Mouse (Mus musculus): ENCODE results near the gene Ccdc134. TPM values are rescaled to one million over a fixed set of nuclear protein-coding genes. Genes with fewer than 3 reads are reported as not detected.
A peak's percentile ranks its signal among the peaks of the same experiment; 100 is the strongest.

Gene Ccdc134
- total and polyA plus RNA-seq, 3 experiments: 17.5 to 19.7 TPM; not detected in 1

- H3K4me1 ChIP-seq (ENCODE audit: control insufficient read depth in 1 of 2, insufficient read depth in 2 of 2, low read length in 2 of 2): 0 out of 4 replicates have a peak, but pooled peaks cover 0 to 3% of the 10 kb centered on the region in 2 experiments
- no peak overlapping the region for H3K9ac ChIP-seq (ENCODE audit: control insufficient read depth, low read depth, low read length, poor library complexity, severe bottlenecking)
- H3K27me3 ChIP-seq (ENCODE audit: control insufficient read depth in 1 of 2, insufficient read depth in 2 of 2, low read length in 2 of 2): no peaks in the 10 kb centered on the region
- H3K79me2 ChIP-seq (ENCODE audit: control insufficient read depth, insufficient read depth, low read length, poor library complexity): no peaks in the 10 kb centered on the region
- no peaks in the 10 kb centered on the region for H3K9me3 ChIP-seq (replicated peaks; ENCODE audit: insufficient read depth, low read length)
- 0 out of 2 replicates have a peak, but pooled peaks have one; percentile 15 for TF ChIP-seq ZC3H11A (IDR thresholded peaks at IDR 0.05; ENCODE audit: low read depth, low read length)
- no peak for TF ChIP-seq GATA1 (IDR thresholded peaks at IDR 0.05; ENCODE audit: low read depth, low read length)
- no peak for TF ChIP-seq KAT2A (conservative IDR thresholded peaks at IDR 0.05; ENCODE audit: low read depth, low read length)
- TF ChIP-seq TCF12 (IDR thresholded peaks at IDR 0.05; ENCODE audit: low read depth, low read length): no peak
- no peak for TF ChIP-seq USF2 (IDR thresholded peaks at IDR 0.05; ENCODE audit: borderline replicate concordance in 1 of 2, insufficient read depth in 1 of 2, low read depth in 1 of 2, low read length in 2 of 2)
- no peak for TF ChIP-seq RCOR1 (IDR thresholded peaks at IDR 0.05; ENCODE audit: low read depth, low read length)
- TF ChIP-seq RAD21 (IDR thresholded peaks at IDR 0.05; ENCODE audit: low read depth, low read length): peak; percentile 34
- TF ChIP-seq POLR2AphosphoS5 (IDR thresholded peaks at IDR 0.05; ENCODE audit: borderline replicate concordance, low read depth, low read length): no peak
- no peak for TF ChIP-seq ZKSCAN1 (IDR thresholded peaks at IDR 0.05; ENCODE audit: low read depth, low read length)
- TF ChIP-seq SMC3 (IDR thresholded peaks at IDR 0.05; ENCODE audit: low read depth, low read length): peak; percentile 46
- TF ChIP-seq MAX (IDR thresholded peaks at IDR 0.05; ENCODE audit: low read length): no peak
- TF ChIP-seq POLR2AphosphoS2 (IDR thresholded peaks at IDR 0.05; ENCODE audit: low read length): no peak
- TF ChIP-seq NELFE (IDR thresholded peaks at IDR 0.05; ENCODE audit: low read depth, low read length): no peak
- TF ChIP-seq MYB (IDR thresholded peaks at IDR 0.05; ENCODE audit: low read depth, low read length): no peak
- peak; percentile 30 to 72 (median 60); a peak in 5 of 6 replicates for TF ChIP-seq CTCF (IDR thresholded peaks at IDR 0.05 in 2 of 3, conservative IDR thresholded peaks at IDR 0.05 in 1 of 3; ENCODE audit: control insufficient read depth in 1 of 3, insufficient read depth in 1 of 3, low read depth in 2 of 3, low read length in 3 of 3, poor library complexity in 1 of 3, severe bottlenecking in 1 of 3)
- no peak for TF ChIP-seq ELF1 (IDR thresholded peaks at IDR 0.05; ENCODE audit: low read depth, low read length)
- TF ChIP-seq ZNF384 (IDR thresholded peaks at IDR 0.05; ENCODE audit: low read depth, low read length): no peak
- TF ChIP-seq JUND (IDR thresholded peaks at IDR 0.05; ENCODE audit: low read depth, low read length): no peak
- TF ChIP-seq UBTF (IDR thresholded peaks at IDR 0.05; ENCODE audit: borderline replicate concordance, insufficient read depth, low read depth, low read length): no peak
- no peak for TF ChIP-seq BHLHE40 (IDR thresholded peaks at IDR 0.05; ENCODE audit: borderline replicate concordance, low read depth, low read length)
- no peak for TF ChIP-seq GABPA (IDR thresholded peaks at IDR 0.05; ENCODE audit: low read depth, low read length)
- no peak for TF ChIP-seq ZMIZ1 (IDR thresholded peaks at IDR 0.05; ENCODE audit: low read depth, low read length)
- TF ChIP-seq EP300 (IDR thresholded peaks at IDR 0.05; ENCODE audit: low read depth in 1 of 2, low read length in 2 of 2): no peak
- no peak overlapping the region for H3K27ac ChIP-seq (ENCODE audit: control insufficient read depth, low read depth, low read length)
- peaks cover 0 to 2% of the 10 kb centered on the region in 2 experiments; a peak in 3 of 4 replicates for H3K36me3 ChIP-seq (ENCODE audit: control insufficient read depth in 1 of 2, insufficient read depth in 2 of 2, low read length in 2 of 2)
- DNase-seq (ENCODE audit: low read depth, low spot score): peak; percentile 71
- H3K4me3 ChIP-seq (ENCODE audit: control insufficient read depth in 1 of 2, insufficient read depth in 1 of 2, low read depth in 2 of 2, low read length in 2 of 2): no peak overlapping the region
These were observed 60.9 kb downstream of the Ccdc134 start for GRCm38 (mm10) chr15:82188481-82189240.

Other genes starting within 250 kb of the Ccdc134 start
- gene Polr3h, start 201.7 kb upstream of the Ccdc134 start, total RNA-seq (2012; rRNA removed): 87.9 and 109 TPM in 2 replicates
- 100 to 1,000 TPM in 1 of 2 experiments, not detected in 1; 304 TPM for gene Polr3h, start 201.7 kb upstream of the Ccdc134 start, polyA plus RNA-seq (2012; ENCODE audit: insufficient read depth in 1 of 2, insufficient read length in 2 of 2, low read depth in 1 of 2, low replicate concordance in 2 of 2, missing spikeins in 1 of 2)
- gene Csdc2, start 191.2 kb upstream of the Ccdc134 start, total RNA-seq (2012; rRNA removed): not detected in 2 replicates
- not detected for gene Csdc2, start 191.2 kb upstream of the Ccdc134 start, polyA plus RNA-seq (2012; ENCODE audit: insufficient read depth in 1 of 2, insufficient read length in 2 of 2, low read depth in 1 of 2, low replicate concordance in 2 of 2, missing spikeins in 1 of 2)
- gene Pmm1, start 167.0 kb upstream of the Ccdc134 start, total RNA-seq (2012; rRNA removed): 72.7 and 77.5 TPM in 2 replicates
- 100 to 1,000 TPM in 1 of 2 experiments, not detected in 1; 111 TPM for gene Pmm1, start 167.0 kb upstream of the Ccdc134 start, polyA plus RNA-seq (2012; ENCODE audit: insufficient read depth in 1 of 2, insufficient read length in 2 of 2, low read depth in 1 of 2, low replicate concordance in 2 of 2, missing spikeins in 1 of 2)
- gene 1700029P11Rik, start 147.4 kb upstream of the Ccdc134 start, total RNA-seq (2012; rRNA removed): not detected in 2 replicates
- under 1 TPM in 1 of 2 experiments, not detected in 1; 0.07 TPM for gene 1700029P11Rik, start 147.4 kb upstream of the Ccdc134 start, polyA plus RNA-seq (2012; ENCODE audit: insufficient read depth in 1 of 2, insufficient read length in 2 of 2, low read depth in 1 of 2, low replicate concordance in 2 of 2, missing spikeins in 1 of 2)
- 90.3 and 108 TPM in 2 replicates for gene Xrcc6, start 140.1 kb upstream of the Ccdc134 start, total RNA-seq (2012; rRNA removed)
- gene Xrcc6, start 140.1 kb upstream of the Ccdc134 start, polyA plus RNA-seq (2012; ENCODE audit: insufficient read depth in 1 of 2, insufficient read length in 2 of 2, low read depth in 1 of 2, low replicate concordance in 2 of 2, missing spikeins in 1 of 2): 100 to 1,000 TPM in 1 of 2 experiments, not detected in 1; 108 TPM
- 22.6 and 26.3 TPM in 2 replicates for gene Desi1, start 94.1 kb upstream of the Ccdc134 start, total RNA-seq (2012; rRNA removed)
- gene Desi1, start 94.1 kb upstream of the Ccdc134 start, polyA plus RNA-seq (2012; ENCODE audit: insufficient read depth in 1 of 2, insufficient read length in 2 of 2, low read depth in 1 of 2, low replicate concordance in 2 of 2, missing spikeins in 1 of 2): 100 to 1,000 TPM in 1 of 2 experiments, not detected in 1; 116 TPM
- gene Snu13, start 80.3 kb upstream of the Ccdc134 start, total RNA-seq (2012; rRNA removed): 262 and 297 TPM in 2 replicates
- gene Snu13, start 80.3 kb upstream of the Ccdc134 start, polyA plus RNA-seq (2012; ENCODE audit: insufficient read depth in 1 of 2, insufficient read length in 2 of 2, low read depth in 1 of 2, low replicate concordance in 2 of 2, missing spikeins in 1 of 2): 100 to 1,000 TPM; 196 to 375 TPM
- not detected in 2 replicates for gene 4930407I10Rik, start 68.8 kb upstream of the Ccdc134 start, total RNA-seq (2012; rRNA removed)
- gene 4930407I10Rik, start 68.8 kb upstream of the Ccdc134 start, polyA plus RNA-seq (2012; ENCODE audit: insufficient read depth in 1 of 2, insufficient read length in 2 of 2, low read depth in 1 of 2, low replicate concordance in 2 of 2, missing spikeins in 1 of 2): not detected
- not detected in 2 replicates for gene Mei1, start 57.9 kb upstream of the Ccdc134 start, total RNA-seq (2012; rRNA removed)
- not detected for gene Mei1, start 57.9 kb upstream of the Ccdc134 start, polyA plus RNA-seq (2012; ENCODE audit: insufficient read depth in 1 of 2, insufficient read length in 2 of 2, low read depth in 1 of 2, low replicate concordance in 2 of 2, missing spikeins in 1 of 2)
- gene Srebf2, start 19.3 kb downstream of the Ccdc134 start, total RNA-seq (2012; rRNA removed): 40.5 and 52.2 TPM in 2 replicates
- gene Srebf2, start 19.3 kb downstream of the Ccdc134 start, polyA plus RNA-seq (2012; ENCODE audit: insufficient read depth in 1 of 2, insufficient read length in 2 of 2, low read depth in 1 of 2, low replicate concordance in 2 of 2, missing spikeins in 1 of 2): 100 to 1,000 TPM in 1 of 2 experiments, not detected in 1; 161 TPM
- gene Shisa8, start 84.9 kb downstream of the Ccdc134 start, total RNA-seq (2012; rRNA removed): not detected in 2 replicates
- gene Shisa8, start 84.9 kb downstream of the Ccdc134 start, polyA plus RNA-seq (2012; ENCODE audit: insufficient read depth in 1 of 2, insufficient read length in 2 of 2, low read depth in 1 of 2, low replicate concordance in 2 of 2, missing spikeins in 1 of 2): under 1 TPM in 1 of 2 experiments, not detected in 1; 0.10 TPM
- 1.5 TPM in 2 replicates for gene Tnfrsf13c, start 96.4 kb downstream of the Ccdc134 start, total RNA-seq (2012; rRNA removed)
- gene Tnfrsf13c, start 96.4 kb downstream of the Ccdc134 start, polyA plus RNA-seq (2012; ENCODE audit: insufficient read depth in 1 of 2, insufficient read length in 2 of 2, low read depth in 1 of 2, low replicate concordance in 2 of 2, missing spikeins in 1 of 2): under 1 TPM in 1 of 2 experiments, not detected in 1; 0.63 TPM
- gene Cenpm, start 116.8 kb downstream of the Ccdc134 start, total RNA-seq (2012; rRNA removed): 23.5 and 23.7 TPM in 2 replicates
- gene Cenpm, start 116.8 kb downstream of the Ccdc134 start, polyA plus RNA-seq (2012; ENCODE audit: insufficient read depth in 1 of 2, insufficient read length in 2 of 2, low read depth in 1 of 2, low replicate concordance in 2 of 2, missing spikeins in 1 of 2): 10 to 100 TPM in 1 of 2 experiments, not detected in 1; 56.3 TPM
- gene 1500009C09Rik, start 124.5 kb downstream of the Ccdc134 start, total RNA-seq (2012; rRNA removed): not detected in 2 replicates
- gene 1500009C09Rik, start 124.5 kb downstream of the Ccdc134 start, polyA plus RNA-seq (2012; ENCODE audit: insufficient read depth in 1 of 2, insufficient read length in 2 of 2, low read depth in 1 of 2, low replicate concordance in 2 of 2, missing spikeins in 1 of 2): not detected
- gene Sept3, start 147.0 kb downstream of the Ccdc134 start, total RNA-seq (2012; rRNA removed): not detected in 2 replicates
- not detected for gene Sept3, start 147.0 kb downstream of the Ccdc134 start, polyA plus RNA-seq (2012; ENCODE audit: insufficient read depth in 1 of 2, insufficient read length in 2 of 2, low read depth in 1 of 2, low replicate concordance in 2 of 2, missing spikeins in 1 of 2)
- gene Wbp2nl, start 171.0 kb downstream of the Ccdc134 start, total RNA-seq (2012; rRNA removed): not detected in 2 replicates
- gene Wbp2nl, start 171.0 kb downstream of the Ccdc134 start, polyA plus RNA-seq (2012; ENCODE audit: insufficient read depth in 1 of 2, insufficient read length in 2 of 2, low read depth in 1 of 2, low replicate concordance in 2 of 2, missing spikeins in 1 of 2): not detected
- gene Naga, start 211.0 kb downstream of the Ccdc134 start, total RNA-seq (2012; rRNA removed): 23.9 and 26.4 TPM in 2 replicates
- 10 to 100 TPM in 1 of 2 experiments, not detected in 1; 59.5 TPM for gene Naga, start 211.0 kb downstream of the Ccdc134 start, polyA plus RNA-seq (2012; ENCODE audit: insufficient read depth in 1 of 2, insufficient read length in 2 of 2, low read depth in 1 of 2, low replicate concordance in 2 of 2, missing spikeins in 1 of 2)
- 25.1 and 34.9 TPM in 2 replicates for gene Pheta2, start 211.0 kb downstream of the Ccdc134 start, total RNA-seq (2012; rRNA removed)
- gene Pheta2, start 211.0 kb downstream of the Ccdc134 start, polyA plus RNA-seq (2012; ENCODE audit: insufficient read depth in 1 of 2, insufficient read length in 2 of 2, low read depth in 1 of 2, low replicate concordance in 2 of 2, missing spikeins in 1 of 2): 10 to 100 TPM in 1 of 2 experiments, not detected in 1; 39.3 TPM
- 111 and 132 TPM in 2 replicates for gene Smdt1, start 211.0 kb downstream of the Ccdc134 start, total RNA-seq (2012; rRNA removed)
- 100 to 1,000 TPM in 1 of 2 experiments, not detected in 1; 159 TPM for gene Smdt1, start 211.0 kb downstream of the Ccdc134 start, polyA plus RNA-seq (2012; ENCODE audit: insufficient read depth in 1 of 2, insufficient read length in 2 of 2, low read depth in 1 of 2, low replicate concordance in 2 of 2, missing spikeins in 1 of 2)
- gene Ndufa6, start 226.4 kb downstream of the Ccdc134 start, total RNA-seq (2012; rRNA removed): 377 and 417 TPM in 2 replicates
- 100 to 1,000 TPM in 1 of 2 experiments, not detected in 1; 235 TPM for gene Ndufa6, start 226.4 kb downstream of the Ccdc134 start, polyA plus RNA-seq (2012; ENCODE audit: insufficient read depth in 1 of 2, insufficient read length in 2 of 2, low read depth in 1 of 2, low replicate concordance in 2 of 2, missing spikeins in 1 of 2)